Mouse (Mus musculus) kidney, adult 2 months (tissue): ENCODE data around the gene Ifna14.

ENCODE experiments used
- CTCF ChIP-seq: fragments of 200-500 bp; conservative IDR thresholded peaks from 2 replicates; pipeline ENCODE4 v1.5.1; 2011; ENCODE audit warnings: low read depth, mild to moderate bottlenecking, control low read depth, low read length, moderate library complexity, mixed read lengths; ENCODE audit not compliant: insufficient read depth, insufficient read length
- POLR2A ChIP-seq: fragments of 200-500 bp; IDR thresholded peaks from one replicate; pipeline ENCODE4 v1.6.1; 2011; ENCODE audit warnings: low read depth, low read length, control low read depth

DNA sequence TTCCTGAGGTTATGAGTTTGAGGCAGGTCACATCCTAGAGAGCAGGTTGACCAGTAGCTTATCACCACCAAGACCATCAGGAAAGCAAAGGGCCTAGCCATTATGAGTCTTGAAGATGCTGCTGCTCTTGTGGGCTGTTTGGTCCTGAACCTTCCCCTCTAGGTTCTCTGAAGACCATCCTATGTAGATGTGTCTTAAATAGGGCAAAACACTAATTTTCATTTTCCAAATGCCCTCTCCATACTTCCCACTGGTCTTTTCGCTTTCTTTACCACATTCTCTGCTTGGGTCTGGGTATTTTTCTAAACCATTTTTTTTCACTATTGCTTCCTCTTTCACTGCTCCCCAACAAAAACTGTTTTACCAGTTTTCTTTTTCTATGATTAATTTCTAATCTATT is 20.7 kb upstream of the Ifna14 start, which contains the start of gene Ifna9:
- no peak for TF ChIP-seq POLR2A
- TF ChIP-seq CTCF, result no peak
